Mouse (Mus musculus): ENCODE measurements around the gene Gldn.

Gene Gldn

DNA sequence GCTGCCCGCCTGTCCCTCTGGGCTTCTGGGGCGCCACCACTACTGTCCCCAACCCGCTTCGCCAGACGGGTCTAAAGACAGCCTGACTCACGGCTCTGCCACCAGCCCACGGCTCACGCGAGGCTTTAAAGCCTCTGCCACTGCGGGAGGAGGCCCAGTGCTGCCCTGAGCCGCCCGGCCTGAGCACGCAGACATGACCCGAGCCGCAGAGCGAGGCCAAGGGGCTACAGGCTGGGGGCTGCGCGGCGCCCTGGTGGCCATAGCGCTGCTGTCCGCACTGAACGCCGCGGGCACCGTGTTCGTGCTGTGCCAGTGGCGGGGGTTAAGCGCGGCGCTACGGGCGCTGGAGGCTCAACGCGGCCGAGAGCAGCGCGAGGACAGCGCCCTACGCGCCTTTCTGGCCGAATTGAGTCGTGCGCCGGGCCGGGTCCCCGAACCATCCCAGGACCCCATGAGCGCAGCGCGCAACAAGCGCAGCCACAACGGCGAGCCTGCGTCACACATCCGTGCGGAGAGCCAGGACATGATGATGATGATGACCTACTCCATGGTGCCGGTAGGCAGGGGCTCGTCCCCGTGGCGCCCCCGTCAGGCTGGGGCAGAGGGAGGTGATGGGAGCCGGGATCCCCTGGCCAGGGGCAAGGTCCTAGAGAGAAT is at the start of gene Gldn:
TSS of gene Gldn (plus strand) at position 156 of the 657 bp plus-strand sequence.
- no peak for DNase-seq (ENCODE audit: low spot score)

DNA sequence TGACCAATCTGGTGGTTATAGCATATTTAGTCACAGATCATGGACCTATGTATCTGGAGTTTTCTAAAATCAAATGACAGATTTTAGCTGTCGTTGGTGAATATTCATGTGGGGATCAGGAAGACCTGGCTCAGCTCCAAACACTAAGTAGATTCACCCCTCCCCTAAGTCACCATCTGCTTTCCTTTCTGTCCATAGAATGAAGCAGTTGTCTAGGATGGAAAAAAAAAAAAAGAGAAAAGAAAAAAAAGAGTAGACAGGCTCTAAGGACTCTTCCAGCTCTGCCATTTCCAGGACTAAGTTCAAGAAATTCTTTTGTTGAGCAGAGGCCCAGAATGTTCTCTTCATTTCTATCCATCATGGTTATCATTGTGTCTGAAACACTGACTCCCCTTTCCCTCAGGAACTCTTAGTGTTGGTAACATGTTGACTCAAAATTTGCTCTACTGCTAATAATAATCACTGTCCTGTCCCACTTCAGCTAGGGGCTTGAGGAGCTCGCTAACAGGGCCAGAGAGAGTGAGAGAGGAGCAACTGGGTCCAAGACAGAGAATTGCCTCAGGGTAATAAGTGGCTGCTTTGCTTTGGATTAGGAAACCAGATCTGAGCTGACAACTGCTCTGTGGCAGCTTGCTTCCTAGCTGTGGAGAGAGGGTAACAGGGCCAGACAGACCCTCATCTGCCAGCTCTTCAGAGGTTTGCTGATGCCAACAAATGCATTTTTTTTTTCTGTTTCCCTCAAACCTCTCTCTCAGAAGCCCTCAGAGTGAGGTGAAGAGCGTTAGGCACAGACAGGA is 41.2 kb upstream of the Gldn start:
- no peak for DNase-seq (ENCODE audit: low spot score)

- peak; percentile 18 for DNase-seq (ENCODE audit: low spot score)
Measured at GRCm38 (mm10) chr9:54264754-54265153, 21.5 kb upstream of the Gldn start.

DNA sequence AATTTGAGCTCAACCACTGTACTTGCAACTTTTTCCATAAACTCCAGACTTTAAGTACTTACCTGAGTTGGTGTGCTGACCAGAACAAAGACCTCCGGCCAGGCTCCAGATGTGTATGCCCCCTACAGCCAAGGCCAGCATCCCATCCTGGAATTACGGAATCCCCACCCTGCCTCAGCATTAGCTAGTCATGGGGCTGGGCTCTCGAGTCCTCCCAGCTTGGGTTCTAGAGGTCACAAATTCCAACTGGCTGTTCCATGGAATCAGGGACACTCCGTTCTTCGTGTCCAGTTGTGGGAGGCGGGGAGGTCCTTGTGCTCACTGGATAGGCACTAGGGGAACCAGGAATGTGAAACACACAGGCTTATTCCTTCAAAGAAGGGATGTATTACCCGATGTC is 18.3 kb upstream of the Gldn start, which contains the start of gene Cyp19a1:
TSS of gene Cyp19a1 (minus strand) at position 101 of the 400 bp plus-strand sequence.
- no peak for DNase-seq (ENCODE audit: low spot score)

- no peak for DNase-seq (ENCODE audit: low spot score)
Measured at GRCm38 (mm10) chr9:54269987-54270386, 16.3 kb upstream of the Gldn start.

DNA sequence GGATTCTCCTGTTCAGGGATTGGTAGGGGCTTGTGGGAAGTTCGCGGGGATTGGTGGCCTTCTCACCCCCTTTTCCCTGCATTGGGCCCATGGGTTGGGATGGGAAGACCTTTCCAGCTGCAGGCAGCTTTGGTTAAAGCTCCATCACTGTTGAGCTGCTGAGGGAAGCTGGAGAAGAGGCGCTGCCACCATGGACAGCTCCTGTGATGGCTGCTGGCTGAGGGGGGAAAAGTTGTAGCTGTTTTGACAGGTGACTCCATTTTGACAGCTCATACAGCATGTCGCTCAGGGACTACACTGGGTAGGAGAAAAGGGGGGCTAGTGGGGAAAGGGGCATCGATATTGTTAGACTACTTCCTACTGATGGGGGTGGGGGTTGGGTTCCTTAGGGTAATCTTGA is 15.4 kb upstream of the Gldn start:
- DNase-seq (ENCODE audit: low spot score) = no peak

- DNase-seq (ENCODE audit: low spot score) = no peak
Measured at GRCm38 (mm10) chr9:54275283-54275682, 11.0 kb upstream of the Gldn start.

DNA sequence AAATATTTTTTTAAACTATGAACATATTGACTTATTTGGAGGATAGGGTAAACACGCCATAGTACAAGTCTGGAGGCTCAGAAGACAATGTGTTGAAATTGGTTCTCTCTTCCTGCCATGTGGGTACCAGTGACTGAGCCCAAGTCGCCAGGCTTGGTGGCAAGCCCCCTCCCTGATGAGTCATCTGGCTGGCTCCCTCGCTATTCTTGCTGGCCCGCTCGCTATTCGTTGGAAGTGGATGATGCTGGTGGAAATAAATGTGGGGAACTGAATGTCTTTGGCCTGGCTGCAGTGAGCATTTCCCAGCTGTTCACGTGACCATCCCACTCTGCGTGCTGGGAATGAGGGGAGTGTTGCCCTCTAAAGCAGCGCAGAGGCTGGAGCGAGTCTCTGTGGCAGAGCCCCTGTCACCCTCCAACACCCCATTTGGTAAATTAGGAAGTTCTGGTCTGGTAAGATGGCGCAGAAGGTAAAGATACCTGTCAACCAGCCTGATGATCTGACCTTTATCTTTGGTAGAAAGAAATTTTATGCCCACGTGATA is 7.2 kb upstream of the Gldn start:
- no peak for DNase-seq (ENCODE audit: low spot score)

DNA sequence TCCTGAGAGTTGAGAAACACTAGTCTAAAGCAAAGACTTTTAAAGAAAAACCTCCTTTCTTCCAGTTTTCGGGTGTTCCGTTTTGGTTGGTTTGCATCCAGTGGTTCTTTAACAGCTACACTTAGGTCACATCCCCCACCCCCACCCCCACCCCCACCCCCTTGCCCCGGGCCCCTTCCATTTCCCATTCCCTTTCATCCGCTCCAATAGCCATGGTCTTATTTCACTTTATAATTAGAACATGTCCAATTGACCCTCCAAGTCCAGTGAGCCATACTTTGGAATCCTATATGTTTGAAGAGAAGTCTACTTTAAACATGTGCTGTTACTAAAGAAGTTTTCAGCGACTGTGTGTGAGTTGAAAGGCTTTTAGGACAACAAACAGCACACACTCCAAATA is 1.5 kb downstream of the Gldn start:
- no peak for DNase-seq (ENCODE audit: low spot score)

- no peak for DNase-seq (ENCODE audit: low spot score)
Measured at GRCm38 (mm10) chr9:54299389-54299788, 13.1 kb downstream of the Gldn start.

DNA sequence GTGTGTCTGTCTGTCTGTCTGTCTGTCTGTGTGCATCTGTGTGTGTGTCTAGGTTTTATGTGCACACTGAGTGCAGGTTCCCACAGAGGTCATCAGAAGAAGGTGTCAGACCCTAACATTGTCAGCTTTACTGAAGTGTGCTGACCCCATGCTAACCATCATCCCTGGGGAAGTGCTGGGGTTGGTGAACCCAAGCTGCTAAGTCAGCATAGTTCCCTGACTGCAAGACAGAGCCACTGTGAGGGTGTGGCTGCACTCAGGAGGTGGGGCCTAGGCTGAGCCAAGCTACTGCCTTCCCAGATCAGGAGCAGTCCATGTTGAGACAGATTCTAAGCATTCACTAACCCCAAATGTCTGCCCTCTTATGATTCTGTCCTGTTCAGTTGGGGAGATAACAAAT is 13.5 kb downstream of the Gldn start:
- no peak for DNase-seq (ENCODE audit: low spot score)

DNA sequence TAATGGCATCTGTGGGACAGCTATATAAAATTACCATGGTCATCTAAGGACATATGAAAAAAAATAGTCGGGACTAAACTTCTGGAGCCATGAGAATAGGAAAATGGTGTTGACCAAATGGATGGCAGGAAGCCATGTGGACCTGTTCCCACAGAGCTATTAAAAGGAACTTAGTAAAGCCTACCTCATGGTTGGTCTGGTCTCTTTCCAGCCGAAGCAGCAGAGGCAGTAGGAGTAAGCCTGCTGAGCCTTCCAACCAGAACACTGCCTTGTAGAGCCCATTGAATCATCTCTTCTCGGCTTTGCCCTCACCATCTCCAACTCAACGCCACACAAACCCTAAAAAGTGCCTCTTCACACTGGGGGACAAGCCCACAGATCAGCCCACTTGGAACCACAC is 15.0 kb downstream of the Gldn start:
- peak; percentile 9 for DNase-seq (ENCODE audit: low spot score)

GRCm38 (mm10) chr9:54308209-54308608 is 21.9 kb downstream of the Gldn start:
- DNase-seq (ENCODE audit: low spot score) = no peak

DNA sequence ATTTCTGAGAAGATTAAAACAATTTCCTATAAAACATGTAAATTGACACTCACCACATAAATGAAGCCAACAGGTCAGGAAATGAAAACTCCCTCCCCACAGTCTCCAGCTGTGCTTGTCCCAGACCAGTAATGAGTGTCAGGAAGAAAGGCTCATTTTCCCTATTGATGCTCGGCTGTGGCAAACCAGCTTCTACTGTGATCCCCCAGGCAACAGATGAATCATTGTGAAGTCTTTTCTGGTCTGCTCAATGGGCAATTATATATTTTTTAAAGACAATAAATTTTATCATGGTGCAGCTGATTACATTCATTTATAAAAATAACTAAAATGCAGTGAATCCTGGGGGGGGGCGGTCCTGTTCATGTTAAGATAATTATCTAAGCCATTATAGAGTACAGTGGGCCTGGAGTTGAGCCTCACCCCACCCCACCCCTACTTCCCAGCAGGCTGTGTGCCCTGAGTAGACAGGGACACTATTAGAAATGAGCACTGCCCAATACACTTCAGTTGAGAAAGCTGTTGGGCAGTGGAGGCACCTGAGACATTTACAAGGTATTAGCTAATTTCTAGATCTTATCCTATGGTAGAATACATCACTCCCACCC is 22.6 kb downstream of the Gldn start:
- DNase-seq (ENCODE audit: low spot score) = no peak

- no peak for DNase-seq (ENCODE audit: low spot score)
Measured at GRCm38 (mm10) chr9:54316363-54316762, 30.1 kb downstream of the Gldn start.

DNA sequence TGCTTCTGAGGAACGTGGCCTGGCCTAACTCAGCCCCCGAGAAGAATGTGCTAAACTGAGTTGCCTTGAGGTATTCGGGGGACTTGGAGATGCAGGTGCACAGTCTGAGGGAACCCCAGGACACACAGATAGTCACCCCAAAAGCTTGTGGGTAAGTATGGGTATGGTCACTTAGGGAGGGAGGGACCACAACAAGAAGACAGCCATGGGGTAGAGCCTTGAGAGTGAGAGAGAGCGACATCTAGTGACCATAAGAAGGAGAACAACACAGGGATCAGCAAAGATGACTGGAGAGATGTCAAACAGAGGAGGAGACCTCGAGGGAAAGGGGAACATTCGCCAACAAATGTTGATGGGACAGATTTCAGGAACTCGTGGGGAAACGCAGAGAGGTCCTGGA is 37.2 kb downstream of the Gldn start:
- no peak for DNase-seq (ENCODE audit: low spot score)

- DNase-seq (ENCODE audit: low spot score) = no peak
Measured at GRCm38 (mm10) chr9:54329201-54329600, 42.9 kb downstream of the Gldn start.

GRCm38 (mm10) chr9:54335582-54335981 is 49.3 kb downstream of the Gldn start:
- no peak for DNase-seq (ENCODE audit: low spot score)

GRCm38 (mm10) chr9:54336532-54337144 is 50.4 kb downstream of the Gldn start:
- DNase-seq (ENCODE audit: low spot score) = peak; percentile 43

GRCm38 (mm10) chr9:54342026-54342425 is 55.7 kb downstream of the Gldn start:
- DNase-seq (ENCODE audit: low spot score) = no peak

DNA sequence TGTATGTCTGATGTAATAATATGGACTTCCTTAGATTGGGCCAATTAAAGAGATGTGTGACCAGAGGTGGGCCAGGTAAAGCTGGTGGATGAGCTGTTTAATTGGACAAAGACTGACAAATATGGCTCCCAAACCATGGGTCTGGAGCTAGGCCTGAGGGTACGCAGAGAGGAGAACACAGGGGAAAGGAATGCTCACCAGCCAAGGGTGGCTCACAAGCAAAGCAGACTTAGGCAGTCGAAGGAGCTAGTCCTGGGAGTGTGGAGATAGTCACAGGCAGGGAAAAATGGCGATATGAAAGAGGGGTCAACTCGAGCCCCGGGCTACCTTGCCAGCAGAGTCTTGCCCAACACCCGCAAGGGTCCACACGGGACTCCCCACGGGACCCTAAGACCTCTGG is 70.5 kb downstream of the Gldn start:
- no peak for DNase-seq (ENCODE audit: low spot score)
